Mouse (Mus musculus) bone marrow, adult 2 months (tissue): ENCODE results near the gene Pjvk. TPM values are rescaled to one million over a fixed set of nuclear protein-coding genes. Genes with fewer than 3 reads are reported as not detected.

Experiments used
- H3K27ac ChIP-seq: fragments of 200-500 bp; 2 replicates; pipeline ENCODE4 v1.5.1; 2012; ENCODE audit warnings: low read depth, mild to moderate bottlenecking, control low read depth, inconsistent platforms, low read length; ENCODE audit not compliant: control insufficient read depth, poor library complexity, insufficient read depth
- H3K4me1 ChIP-seq: fragments of 200-500 bp; 2 replicates; pipeline ENCODE4 v1.6.1; 2011; ENCODE audit warnings: low read length; ENCODE audit not compliant: control insufficient read depth, insufficient read depth
- H3K4me3 ChIP-seq: fragments of 200-500 bp; replicated peaks from 2 replicates; pipeline ENCODE3; 2011; ENCODE audit warnings: mild to moderate bottlenecking, low read depth, low read length, control low read depth; ENCODE audit not compliant: control insufficient read depth
- CTCF ChIP-seq: fragments of 200-500 bp; IDR thresholded peaks from 2 replicates; pipeline ENCODE4 v1.5.1; 2011; ENCODE audit warnings: low read length, control low read depth; ENCODE audit not compliant: control insufficient read depth, insufficient read depth
- POLR2A ChIP-seq: fragments of 200-500 bp; IDR thresholded peaks from 2 replicates; pipeline ENCODE4 v1.6.1; 2011; ENCODE audit warnings: low read depth, mild to moderate bottlenecking, control low read depth, low read length, borderline replicate concordance; ENCODE audit not compliant: control insufficient read depth
- WGBS: fragments of 180-500 bp; shearing (Covaris S2); methylation state at CpG from one replicate; pipeline ENCODE4 v1.1.7; 2018; 5-methylcytosine and 5-hydroxymethylcytosine counted together
- polyA plus RNA-seq: library from polyadenylated mRNA; stranded (reverse); fragments of >200 nt; gene quantifications from 2 replicates; pipeline ENCODE4 v1.2.4, GENCODE M21; 2011; ENCODE audit warnings: low replicate concordance; ENCODE audit not compliant: missing spikeins, insufficient read depth, insufficient read length

Pjvk gene
- polyA plus RNA-seq, 1 experiment = not detected

GRCm38 (mm10) chr2:76672966-76673392 is 24.7 kb downstream of the Pjvk start, which contains the start of gene Fkbp7:
Gene Fkbp7, minus strand, starts transcription at chr2:76673116.
- Histone ChIP-seq H3K4me1 (no peaks in the 10 kb centered on the region; the same call in 1 of the 2 replicates), H3K27ac (peak within 1 kb of the TSS; percentile 47; the same call in 1 of the 2 replicates), H3K4me3 (peak within 1 kb of the TSS; percentile 87)
- 0% methylated on average over 17 of the region's 17 CpGs for WGBS
- TF ChIP-seq POLR2A (peak; percentile 72), CTCF (no peak; the same call in 1 of the 2 replicates)

DNA sequence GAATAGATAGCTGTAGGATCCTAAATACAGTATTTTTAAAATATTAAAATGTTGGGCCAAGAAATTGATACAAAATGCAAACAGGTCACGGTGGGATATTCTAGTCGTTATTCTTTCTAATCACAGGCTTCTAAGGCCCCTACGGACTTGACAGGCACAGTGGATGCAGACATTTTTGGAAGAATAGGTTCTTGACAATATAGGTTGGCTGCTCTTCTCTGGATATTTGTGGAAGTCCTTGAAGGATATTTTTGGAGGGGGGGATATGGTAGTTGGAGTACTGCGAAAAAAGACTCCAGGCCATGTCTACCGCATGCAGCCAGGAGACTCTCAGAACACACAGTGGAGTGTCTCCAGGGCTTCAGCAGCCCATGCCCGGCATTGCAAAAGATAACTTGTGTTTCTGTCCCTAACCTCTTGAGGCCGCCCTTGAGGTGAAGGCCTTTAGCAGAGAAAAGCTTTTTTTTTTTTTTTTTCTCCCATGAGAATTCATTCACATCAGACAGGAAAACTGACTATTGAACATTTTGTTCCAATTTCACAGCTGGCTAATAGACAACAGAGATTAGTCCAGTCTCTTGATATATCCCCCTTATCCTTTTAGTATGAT is 25.3 kb downstream of the Pjvk start:
- Histone ChIP-seq H3K27ac (no peak overlapping the region), H3K4me1 (no peaks in the 10 kb centered on the region; the same call in 1 of the 2 replicates), H3K4me3 (no peak overlapping the region)
- WGBS = 27% methylated on average over 7 of the region's 7 CpGs
- no peak for TF ChIP-seq POLR2A
- no peak for TF ChIP-seq CTCF

GRCm38 (mm10) chr2:76674725-76675427 is 26.6 kb downstream of the Pjvk start, which contains the start of gene Plekha3:
Gene Plekha3, plus strand, starts transcription at chr2:76675281.
- no peaks in the 10 kb centered on the region; the same call in 1 of the 2 replicates for H3K4me1 ChIP-seq
- H3K27ac ChIP-seq = peak within 1 kb of the TSS; percentile 36

DNA sequence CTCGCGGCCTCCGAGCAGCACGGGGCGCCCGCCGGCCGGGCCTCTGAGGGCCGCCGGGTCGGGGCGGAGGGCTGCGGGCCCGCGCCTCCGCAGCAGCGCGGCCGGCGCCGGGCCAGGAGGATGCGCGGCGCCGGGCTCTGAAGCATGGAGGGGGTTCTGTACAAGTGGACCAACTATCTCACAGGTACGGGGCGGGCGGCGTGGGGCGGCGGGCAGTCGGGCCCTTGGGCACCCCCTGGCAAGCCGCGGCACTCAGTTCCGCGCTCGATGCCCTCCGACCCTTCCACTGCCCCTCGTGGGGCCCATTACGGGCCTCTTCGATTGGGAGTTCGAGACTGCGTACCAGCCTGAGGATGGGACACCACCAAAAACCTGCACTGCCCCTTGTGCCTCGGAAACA is 27.2 kb downstream of the Pjvk start:
- Histone ChIP-seq H3K27ac (peak overlapping the region; percentile 36; the same call in 1 of the 2 replicates), H3K4me1 (no peaks in the 10 kb centered on the region; the same call in 1 of the 2 replicates), H3K4me3 (peak overlapping the region; percentile 81)
- TF ChIP-seq POLR2A (no peak), CTCF (no peak)
- WGBS = under 1% methylated on average over 38 of the region's 44 CpGs

More at GRCm38 (mm10) chr2:76674725-76675427, 26.6 kb downstream of the Pjvk start, which contains the start of gene Plekha3:
- 3% methylated on average over 50 of the region's 52 CpGs for WGBS
- TF ChIP-seq POLR2A = peak; percentile 73; the same call in 1 of the 2 replicates
- TF ChIP-seq CTCF = no peak
- peak within 1 kb of the TSS; percentile 81 for H3K4me3 ChIP-seq

DNA sequence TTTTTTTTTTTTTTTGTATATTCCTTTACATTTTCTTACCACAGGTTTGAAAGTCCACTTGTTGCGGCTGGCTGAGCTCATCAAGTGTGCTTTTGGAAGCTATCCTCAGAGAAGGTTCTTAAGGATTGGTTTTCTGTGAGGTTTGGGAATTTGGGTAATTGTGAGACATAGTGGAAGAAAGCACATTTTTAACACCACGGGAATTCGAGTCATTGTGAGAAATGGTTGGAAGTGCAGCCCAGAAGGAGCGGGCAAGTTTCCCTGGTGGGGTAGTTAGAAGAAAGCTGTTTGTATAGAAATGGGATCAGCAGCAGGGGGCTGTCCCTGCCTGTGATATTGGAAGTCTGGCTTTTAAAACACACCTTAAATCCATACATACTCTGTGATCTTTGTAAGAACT is 27.7 kb downstream of the Pjvk start:
- TF ChIP-seq CTCF = no peak
- TF ChIP-seq POLR2A = no peak
- Histone ChIP-seq H3K4me1 (no peaks in the 10 kb centered on the region; the same call in 1 of the 2 replicates), H3K4me3 (no peak overlapping the region), H3K27ac (no peak overlapping the region)
- 22% methylated on average over 4 of the region's 4 CpGs for WGBS

GRCm38 (mm10) chr2:76676401-76677226 is 28.3 kb downstream of the Pjvk start:
- TF ChIP-seq POLR2A = no peak
- no peak for TF ChIP-seq CTCF
- H3K4me1 ChIP-seq = no peaks in the 10 kb centered on the region; the same call in 1 of the 2 replicates
- WGBS = 66% methylated on average over 13 of the region's 13 CpGs
- no peak overlapping the region for H3K27ac ChIP-seq
- H3K4me3 ChIP-seq = no peak overlapping the region

DNA sequence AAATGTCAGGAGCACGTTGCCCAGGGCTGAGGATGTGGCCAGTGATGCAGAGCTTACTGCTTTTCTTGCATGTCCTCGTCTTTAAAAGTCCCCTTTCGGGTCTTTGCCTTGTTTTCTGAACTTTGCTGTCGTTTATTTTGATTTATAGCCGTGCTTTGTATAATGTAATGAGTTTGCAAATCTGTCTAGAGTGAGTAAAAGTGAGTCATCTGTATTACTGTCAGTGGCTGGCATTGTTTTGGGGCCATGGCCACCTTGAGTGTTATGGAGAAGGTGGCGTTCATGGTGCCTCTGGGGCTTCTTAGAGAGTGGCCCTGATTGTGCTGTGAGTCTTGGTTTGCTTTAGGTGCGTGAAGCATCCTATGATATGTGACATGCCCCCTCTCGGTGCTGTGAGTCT is 34.0 kb downstream of the Pjvk start:
- TF ChIP-seq CTCF (no peak), POLR2A (no peak)
- H3K4me1 ChIP-seq = no peaks in the 10 kb centered on the region
- no peak overlapping the region for H3K4me3 ChIP-seq
- whole genome bisulfite sequencing = 86% methylated on average over 8 of the region's 8 CpGs
- H3K27ac ChIP-seq = no peak overlapping the region
